Mouse (Mus musculus) common myeloid progenitor, adult 5-6 weeks (primary cell): ENCODE data around the gene Nav1. TPM values are rescaled to one million over a fixed set of nuclear protein-coding genes. Genes with fewer than 3 reads are reported as not detected.
A peak's percentile ranks its signal among the peaks of the same experiment; 100 is the strongest.

Source experiments
- ATAC-seq: replicated peaks from 2 replicates; pipeline ENCODE4 v1.8.0; 2016; ENCODE audit warnings: low read depth, mild to moderate bottlenecking, moderate TSS enrichment, inconsistent platforms; ENCODE audit not compliant: poor library complexity, severe bottlenecking
- total RNA-seq: library from RNA; stranded (forward); fragments of 200-1000, 187-1606 nt; gene quantifications from 2 replicates; pipeline ENCODE4 v1.2.3, GENCODE M21; 2017

Nav1 gene
- total RNA-seq, 1 experiment from 2014 or later: 7.7 TPM

- ATAC-seq: no peak
These were observed 76.0 kb downstream of the Nav1 start for GRCm38 (mm10) chr1:135531081-135531480.

GRCm38 (mm10) chr1:135524518-135524860 lies 82.6 kb downstream of the Nav1 start:
- ATAC-seq: no peak

- no peak for ATAC-seq
These were observed 83.1 kb downstream of the Nav1 start for GRCm38 (mm10) chr1:135523780-135524517.

- no peak for ATAC-seq
These were observed 83.8 kb downstream of the Nav1 start for GRCm38 (mm10) chr1:135523344-135523743.

GRCm38 (mm10) chr1:135520550-135521168 lies 86.4 kb downstream of the Nav1 start:
- ATAC-seq: no peak

GRCm38 (mm10) chr1:135518661-135519060 lies 88.4 kb downstream of the Nav1 start:
- ATAC-seq: no peak

GRCm38 (mm10) chr1:135517469-135517868 lies 89.6 kb downstream of the Nav1 start:
- no peak for ATAC-seq

GRCm38 (mm10) chr1:135516511-135517305 lies 90.4 kb downstream of the Nav1 start:
- peak; percentile 92 for ATAC-seq

GRCm38 (mm10) chr1:135515633-135516238 lies 91.4 kb downstream of the Nav1 start:
- no peak for ATAC-seq

- no peak for ATAC-seq
These were observed 92.0 kb downstream of the Nav1 start for GRCm38 (mm10) chr1:135514913-135515632.

GRCm38 (mm10) chr1:135514046-135514445 lies 93.0 kb downstream of the Nav1 start:
- ATAC-seq: no peak

- ATAC-seq: no peak
These were observed 93.6 kb downstream of the Nav1 start for GRCm38 (mm10) chr1:135513464-135513863.

- ATAC-seq: peak; percentile 57; the same call in 1 of the 2 replicates
These were observed 96.6 kb downstream of the Nav1 start for GRCm38 (mm10) chr1:135510346-135510977.

- peak; percentile 67 for ATAC-seq
These were observed 97.7 kb downstream of the Nav1 start for GRCm38 (mm10) chr1:135509145-135510084.

GRCm38 (mm10) chr1:135508349-135508634 lies 98.8 kb downstream of the Nav1 start:
- no peak for ATAC-seq

- peak; percentile 44; the same call in 1 of the 2 replicates for ATAC-seq
These were observed 99.3 kb downstream of the Nav1 start for GRCm38 (mm10) chr1:135507572-135508348.

GRCm38 (mm10) chr1:135505499-135505898 lies 101.6 kb downstream of the Nav1 start:
- no peak for ATAC-seq

- no peak for ATAC-seq
These were observed 103.7 kb downstream of the Nav1 start for GRCm38 (mm10) chr1:135503436-135503835.
